Mouse (Mus musculus): Measurements from ENCODE around the gene Dctd. TPM values are rescaled to one million over a fixed set of nuclear protein-coding genes. Genes with fewer than 3 reads are reported as not detected.

Gene Dctd
- polyA plus RNA-seq, 1 experiment: 2.7 TPM

- no peak for TF ChIP-seq POLR2A (IDR thresholded peaks at IDR 0.05; ENCODE audit: control insufficient read depth, low read depth, low read length)
- no peak for TF ChIP-seq CTCF (IDR thresholded peaks at IDR 0.05; ENCODE audit: control insufficient read depth, insufficient read depth, insufficient replicate concordance, low read depth, low read length)
- Histone ChIP-seq H3K4me3 (ENCODE audit: control insufficient read depth, low read depth, low read length) (no peak overlapping the region), H3K27ac (ENCODE audit: control insufficient read depth, insufficient read depth, low read depth, low read length) (no peak overlapping the region), H3K36me3 (ENCODE audit: control insufficient read depth, insufficient read depth, low read length) (no peaks in the 10 kb centered on the region), H3K27me3 (ENCODE audit: control insufficient read depth, insufficient read depth, low read length) (no peaks in the 10 kb centered on the region), H3K4me1 (ENCODE audit: control insufficient read depth, insufficient read depth, low read length) (no peaks in the 10 kb centered on the region; the same call in 1 of the 2 replicates)
Observed at GRCm38 (mm10) chr8:48199171-48199570, 100.3 kb downstream of the Dctd start.

- Histone ChIP-seq H3K27ac (ENCODE audit: control insufficient read depth, insufficient read depth, low read depth, low read length) (no peak overlapping the region), H3K4me3 (ENCODE audit: control insufficient read depth, low read depth, low read length) (no peak overlapping the region), H3K36me3 (ENCODE audit: control insufficient read depth, insufficient read depth, low read length) (no peaks in the 10 kb centered on the region), H3K4me1 (ENCODE audit: control insufficient read depth, insufficient read depth, low read length) (peaks cover 13% of the 10 kb centered on the region), H3K27me3 (ENCODE audit: control insufficient read depth, insufficient read depth, low read length) (no peaks in the 10 kb centered on the region)
- TF ChIP-seq POLR2A (IDR thresholded peaks at IDR 0.05; ENCODE audit: control insufficient read depth, low read depth, low read length): no peak
- no peak for TF ChIP-seq CTCF (IDR thresholded peaks at IDR 0.05; ENCODE audit: control insufficient read depth, insufficient read depth, insufficient replicate concordance, low read depth, low read length)
Observed at GRCm38 (mm10) chr8:48202632-48203031, 103.7 kb downstream of the Dctd start.

Other genes with a start within 250 kb of the Dctd start
- gene Wwc2, start 108.2 kb upstream of the Dctd start, polyA plus RNA-seq (2012; rRNA removed): 18.6 and 19.6 TPM in 2 replicates